Mouse (Mus musculus): ENCODE measurements at regions not wholly inside any gene's neighbourhood (a gene's known extent, or its start where the extent isn't known, plus 50 kb on each side); places are given as distances from the start of the nearest gene placed in this dataset.

GRCm38 (mm10) chr3:129070521-129070933 is 129.2 kb upstream of the Pitx2 start:
- Histone ChIP-seq H3K36me3 (ENCODE audit: control insufficient read depth, insufficient read depth, low read length) (no peaks in the 10 kb centered on the region), H3K9me3 (replicated peaks; ENCODE audit: control insufficient read depth, low read length) (no peaks in the 10 kb centered on the region), H3K4me3 (replicated peaks; ENCODE audit: low read length) (no peak overlapping the region), H3K27me3 (ENCODE audit: control insufficient read depth, insufficient read depth, low read length) (no peaks in the 10 kb centered on the region), H3K4me2 (ENCODE audit: low read depth, low read length) (no peak overlapping the region), H3K9ac (ENCODE audit: low read length) (no peak overlapping the region), H3K27ac (ENCODE audit: low read length) (no peak overlapping the region), H3K4me1 (ENCODE audit: control insufficient read depth, insufficient read depth, low read length) (peaks cover 5% of the 10 kb centered on the region; the same call in 1 of the 2 replicates)
- no peak; the same call in 1 of the 2 replicates for ATAC-seq (ENCODE audit: insufficient read depth, low FRiP score)
- 15% methylated on average over 3 of the region's 3 CpGs for WGBS

- Histone ChIP-seq H3K27me3 (ENCODE audit: control insufficient read depth, insufficient read depth, low read length) (no peaks in the 10 kb centered on the region), H3K36me3 (ENCODE audit: control insufficient read depth, insufficient read depth, low read length) (no peaks in the 10 kb centered on the region), H3K27ac (ENCODE audit: low read length) (no peak overlapping the region), H3K9me3 (replicated peaks; ENCODE audit: control insufficient read depth, low read length) (no peaks in the 10 kb centered on the region), H3K4me3 (replicated peaks; ENCODE audit: low read length) (no peak overlapping the region), H3K9ac (ENCODE audit: low read length) (no peak overlapping the region), H3K4me1 (ENCODE audit: control insufficient read depth, insufficient read depth, low read length) (peaks cover under 1% of the 10 kb centered on the region; the same call in 1 of the 2 replicates), H3K4me2 (ENCODE audit: low read depth, low read length) (no peak overlapping the region)
- WGBS: 43% methylated on average over 7 of the region's 7 CpGs
- ATAC-seq (ENCODE audit: insufficient read depth, low FRiP score): no peak
These were observed 128.7 kb upstream of the Pitx2 start for GRCm38 (mm10) chr3:129071002-129071401.

- no peak overlapping the region for H3K27ac ChIP-seq (ENCODE audit: low read length)
- no peak overlapping the region for H3K9ac ChIP-seq (ENCODE audit: low read length)
- no peak for ATAC-seq (ENCODE audit: insufficient read depth, low FRiP score)
- H3K36me3 ChIP-seq (ENCODE audit: control insufficient read depth, insufficient read depth, low read length): no peaks in the 10 kb centered on the region
- H3K9me3 ChIP-seq (replicated peaks; ENCODE audit: control insufficient read depth, low read length): no peaks in the 10 kb centered on the region
- H3K4me2 ChIP-seq (ENCODE audit: low read depth, low read length): no peak overlapping the region
- H3K4me3 ChIP-seq (replicated peaks; ENCODE audit: low read length): no peak overlapping the region
- WGBS: 57% methylated on average over 1 of the region's 1 CpGs
- H3K4me1 ChIP-seq (ENCODE audit: control insufficient read depth, insufficient read depth, low read length): no peaks in the 10 kb centered on the region
- no peaks in the 10 kb centered on the region for H3K27me3 ChIP-seq (ENCODE audit: control insufficient read depth, insufficient read depth, low read length)
These were observed 123.3 kb upstream of the Pitx2 start for GRCm38 (mm10) chr3:129076396-129076795.

DNA sequence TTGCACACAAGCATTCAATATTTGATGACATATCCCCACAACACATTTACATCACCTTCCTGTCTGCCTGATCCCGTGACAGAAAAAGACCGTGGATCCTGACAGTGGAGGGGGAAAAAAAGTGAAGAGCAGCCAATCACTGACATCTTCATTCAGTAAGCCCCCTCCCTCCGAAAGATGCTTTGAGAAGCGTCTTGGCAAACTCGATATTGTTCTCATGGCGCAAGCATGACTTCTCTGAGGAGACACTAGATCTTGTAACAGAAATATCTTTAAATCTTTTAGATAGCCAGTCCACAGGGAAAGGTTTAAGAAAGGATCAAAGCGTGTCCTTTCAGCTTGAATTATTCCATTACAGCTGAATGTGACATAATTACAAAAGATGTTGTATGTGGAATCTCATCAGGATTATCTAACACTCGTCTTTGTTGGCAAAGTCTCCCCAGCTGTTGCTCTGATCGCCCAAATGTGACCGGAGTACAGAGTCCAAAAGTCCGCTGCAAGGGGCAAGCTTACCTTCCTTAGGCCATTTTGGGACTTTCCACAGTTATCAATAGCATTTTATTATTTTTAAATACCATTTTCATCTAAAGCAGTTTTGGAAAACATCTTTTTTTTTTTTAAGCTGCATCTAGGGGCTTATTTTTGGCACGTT is 95.8 kb upstream of the Pitx2 start:
- no peak for ATAC-seq (ENCODE audit: insufficient read depth, low FRiP score)
- WGBS: 80% methylated on average over 12 of the region's 12 CpGs
- Histone ChIP-seq H3K9ac (ENCODE audit: low read length) (no peak overlapping the region), H3K27ac (ENCODE audit: low read length) (no peak overlapping the region), H3K4me2 (ENCODE audit: low read depth, low read length) (no peak overlapping the region), H3K9me3 (replicated peaks; ENCODE audit: control insufficient read depth, low read length) (no peaks in the 10 kb centered on the region), H3K4me1 (ENCODE audit: control insufficient read depth, insufficient read depth, low read length) (0 out of 2 replicates have a peak, but pooled peaks cover 3% of the 10 kb centered on the region), H3K27me3 (ENCODE audit: control insufficient read depth, insufficient read depth, low read length) (no peaks in the 10 kb centered on the region), H3K4me3 (replicated peaks; ENCODE audit: low read length) (no peak overlapping the region), H3K36me3 (ENCODE audit: control insufficient read depth, insufficient read depth, low read length) (no peaks in the 10 kb centered on the region)

GRCm38 (mm10) chr3:129104811-129105210 is 94.9 kb upstream of the Pitx2 start:
- H3K4me1 ChIP-seq (ENCODE audit: control insufficient read depth, insufficient read depth, low read length): 0 out of 2 replicates have a peak, but pooled peaks cover 3% of the 10 kb centered on the region
- no peak overlapping the region for H3K9ac ChIP-seq (ENCODE audit: low read length)
- H3K27me3 ChIP-seq (ENCODE audit: control insufficient read depth, insufficient read depth, low read length): no peaks in the 10 kb centered on the region
- WGBS: 50% methylated on average over 9 of the region's 9 CpGs
- no peak for ATAC-seq (ENCODE audit: insufficient read depth, low FRiP score)
- H3K4me2 ChIP-seq (ENCODE audit: low read depth, low read length): peak overlapping the region; percentile 38
- H3K9me3 ChIP-seq (replicated peaks; ENCODE audit: control insufficient read depth, low read length): no peaks in the 10 kb centered on the region
- no peaks in the 10 kb centered on the region for H3K36me3 ChIP-seq (ENCODE audit: control insufficient read depth, insufficient read depth, low read length)
- H3K27ac ChIP-seq (ENCODE audit: low read length): no peak overlapping the region
- no peak overlapping the region for H3K4me3 ChIP-seq (replicated peaks; ENCODE audit: low read length)

DNA sequence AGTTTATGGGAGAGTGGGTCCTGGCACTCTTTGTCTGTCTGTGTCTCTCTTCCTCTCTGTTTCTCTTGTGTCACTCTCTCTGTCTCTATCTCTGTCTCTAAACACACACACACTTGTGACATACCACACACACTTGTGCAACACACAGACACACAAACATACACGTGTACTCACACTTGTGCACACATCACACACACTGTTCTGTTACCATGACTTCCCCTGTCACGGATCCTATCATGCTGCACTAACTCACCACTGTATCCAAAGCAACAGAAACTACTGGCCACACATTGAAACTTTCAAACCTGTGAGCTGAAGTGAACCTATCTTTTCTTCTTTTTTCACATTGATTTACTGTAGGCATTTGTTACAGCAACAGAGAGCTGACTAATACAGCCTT is 93.5 kb upstream of the Pitx2 start:
- WGBS: 92% methylated on average over 2 of the region's 2 CpGs
- H3K4me2 ChIP-seq (ENCODE audit: low read depth, low read length): no peak overlapping the region
- ATAC-seq (ENCODE audit: insufficient read depth, low FRiP score): no peak
- H3K36me3 ChIP-seq (ENCODE audit: control insufficient read depth, insufficient read depth, low read length): no peaks in the 10 kb centered on the region
- no peaks in the 10 kb centered on the region for H3K9me3 ChIP-seq (replicated peaks; ENCODE audit: control insufficient read depth, low read length)
- no peak overlapping the region for H3K9ac ChIP-seq (ENCODE audit: low read length)
- H3K4me3 ChIP-seq (replicated peaks; ENCODE audit: low read length): no peak overlapping the region
- no peaks in the 10 kb centered on the region for H3K27me3 ChIP-seq (ENCODE audit: control insufficient read depth, insufficient read depth, low read length)
- no peak overlapping the region for H3K27ac ChIP-seq (ENCODE audit: low read length)
- H3K4me1 ChIP-seq (ENCODE audit: control insufficient read depth, insufficient read depth, low read length): 0 out of 2 replicates have a peak, but pooled peaks cover 3% of the 10 kb centered on the region

GRCm38 (mm10) chr3:129130521-129130920 is 69.2 kb upstream of the Pitx2 start:
- H3K9me3 ChIP-seq (replicated peaks; ENCODE audit: control insufficient read depth, low read length): no peaks in the 10 kb centered on the region
- no peak overlapping the region for H3K27ac ChIP-seq (ENCODE audit: low read length)
- no peaks in the 10 kb centered on the region for H3K27me3 ChIP-seq (ENCODE audit: control insufficient read depth, insufficient read depth, low read length)
- no peak overlapping the region for H3K4me2 ChIP-seq (ENCODE audit: low read depth, low read length)
- WGBS: 79% methylated on average over 2 of the region's 2 CpGs
- ATAC-seq (ENCODE audit: insufficient read depth, low FRiP score): no peak
- no peak overlapping the region for H3K4me3 ChIP-seq (replicated peaks; ENCODE audit: low read length)
- H3K36me3 ChIP-seq (ENCODE audit: control insufficient read depth, insufficient read depth, low read length): no peaks in the 10 kb centered on the region
- no peaks in the 10 kb centered on the region for H3K4me1 ChIP-seq (ENCODE audit: control insufficient read depth, insufficient read depth, low read length)
- H3K9ac ChIP-seq (ENCODE audit: low read length): no peak overlapping the region

DNA sequence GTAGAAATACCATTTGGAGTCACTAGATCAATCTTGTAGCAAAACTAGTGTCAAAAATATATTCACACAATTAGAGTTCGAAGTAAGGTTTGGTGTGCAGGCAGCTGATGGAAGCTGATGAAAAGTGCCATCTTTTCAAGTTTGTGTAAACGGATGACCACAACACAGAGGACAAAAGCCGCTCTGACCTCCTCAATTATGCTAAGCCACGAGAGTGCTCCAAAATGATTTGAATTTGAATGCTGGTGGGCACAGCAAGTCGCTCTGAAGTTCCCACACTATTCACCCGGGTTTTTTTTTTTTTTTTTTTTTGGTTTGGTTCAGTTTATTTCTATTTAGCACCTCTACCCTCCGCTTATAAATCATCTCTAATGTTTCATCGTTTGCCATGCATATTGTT is 68.5 kb upstream of the Pitx2 start:
- no peak overlapping the region for H3K4me2 ChIP-seq (ENCODE audit: low read depth, low read length)
- no peak overlapping the region for H3K9ac ChIP-seq (ENCODE audit: low read length)
- H3K4me1 ChIP-seq (ENCODE audit: control insufficient read depth, insufficient read depth, low read length): no peaks in the 10 kb centered on the region
- no peak for ATAC-seq (ENCODE audit: insufficient read depth, low FRiP score)
- no peak overlapping the region for H3K27ac ChIP-seq (ENCODE audit: low read length)
- 72% methylated on average over 8 of the region's 8 CpGs for WGBS
- H3K4me3 ChIP-seq (replicated peaks; ENCODE audit: low read length): no peak overlapping the region
- H3K27me3 ChIP-seq (ENCODE audit: control insufficient read depth, insufficient read depth, low read length): no peaks in the 10 kb centered on the region
- H3K9me3 ChIP-seq (replicated peaks; ENCODE audit: control insufficient read depth, low read length): no peaks in the 10 kb centered on the region
- no peaks in the 10 kb centered on the region for H3K36me3 ChIP-seq (ENCODE audit: control insufficient read depth, insufficient read depth, low read length)

DNA sequence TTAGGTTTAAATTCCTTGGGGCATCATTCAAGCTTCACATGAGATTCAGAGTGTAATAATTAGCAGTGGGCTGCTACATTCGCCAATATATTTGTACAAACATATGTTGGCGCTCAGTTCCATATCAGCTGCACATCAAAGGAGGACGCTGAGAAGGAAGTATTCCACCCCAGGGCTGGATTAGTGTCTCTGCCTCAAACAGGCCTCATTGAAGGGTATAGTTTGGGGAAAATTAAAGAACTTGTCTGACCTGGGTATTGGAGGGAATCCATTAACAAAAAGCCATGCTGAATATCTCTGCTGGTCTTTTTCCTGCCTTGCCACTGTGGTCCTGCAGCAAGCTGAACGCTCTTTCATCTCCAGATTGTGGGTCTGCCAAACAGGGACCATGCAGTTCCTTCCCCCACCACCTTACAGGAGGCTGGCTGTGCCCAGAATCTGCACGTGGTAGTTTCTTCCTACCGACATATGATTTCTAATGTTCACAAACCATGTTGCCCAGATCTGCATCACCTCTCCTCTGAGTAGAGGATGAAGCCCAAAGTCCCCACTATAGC is 67.7 kb upstream of the Pitx2 start:
- Histone ChIP-seq H3K4me2 (ENCODE audit: low read depth, low read length) (no peak overlapping the region), H3K4me3 (replicated peaks; ENCODE audit: low read length) (no peak overlapping the region), H3K27me3 (ENCODE audit: control insufficient read depth, insufficient read depth, low read length) (no peaks in the 10 kb centered on the region), H3K27ac (ENCODE audit: low read length) (no peak overlapping the region), H3K36me3 (ENCODE audit: control insufficient read depth, insufficient read depth, low read length) (no peaks in the 10 kb centered on the region), H3K9me3 (replicated peaks; ENCODE audit: control insufficient read depth, low read length) (no peaks in the 10 kb centered on the region), H3K9ac (ENCODE audit: low read length) (no peak overlapping the region), H3K4me1 (ENCODE audit: control insufficient read depth, insufficient read depth, low read length) (no peaks in the 10 kb centered on the region)
- 67% methylated on average over 6 of the region's 6 CpGs for WGBS
- no peak for ATAC-seq (ENCODE audit: insufficient read depth, low FRiP score)
